Mouse (Mus musculus) liver, postnatal 0 days (tissue): Measurements from ENCODE around the gene Pou2f3.

Source experiments
- CTCF ChIP-seq: sonication (generic); IDR thresholded peaks from 2 replicates; pipeline ENCODE4 v1.5.1; 2016; ENCODE audit warnings: antibody characterized with exemption, low read depth
- EP300 ChIP-seq: IDR thresholded peaks from 2 replicates; pipeline ENCODE4 v1.6.1; 2016; ENCODE audit warnings: antibody characterized with exemption, low read depth, mild to moderate bottlenecking

- TF ChIP-seq CTCF (no peak), EP300 (no peak)
Observed at GRCm38 (mm10) chr9:43228745-43229144, 18.6 kb upstream of the Pou2f3 start.
